Mouse (Mus musculus) kidney, postnatal 14 days (tissue): ENCODE data around the gene Tulp2.
A peak's percentile ranks its signal among the peaks of the same experiment; 100 is the strongest.
"Not testable (repeated sequence)": the region's sequence is repeated elsewhere in the genome, so short reads cannot be mapped to it uniquely, and the experiment has no call there.

Experiments used
- DNase-seq: peaks from one replicate; pipeline ENCODE4 v3.0.0; 2022; ENCODE audit warnings: mixed read lengths

The Tulp2 gene

GRCm38 (mm10) chr7:45522957-45523676, 41.4 kb downstream of the Tulp2 start:
- DNase-seq: no peak

- no peak for DNase-seq
Measured at GRCm38 (mm10) chr7:45523678-45524170, 42.0 kb downstream of the Tulp2 start.

- DNase-seq: peak; percentile 29
Measured at GRCm38 (mm10) chr7:45524841-45525621, 43.4 kb downstream of the Tulp2 start.

- DNase-seq: peak; percentile 96
Measured at GRCm38 (mm10) chr7:45525809-45526473, 44.3 kb downstream of the Tulp2 start, which contains the start of the genes Ppp1r15a and Plekha4. Ppp1r15a (minus strand) TSS chr7:45526268. Plekha4 (plus strand) TSS chr7:45526330.

- DNase-seq: peak; percentile 37
Measured at GRCm38 (mm10) chr7:45526474-45527120, 44.9 kb downstream of the Tulp2 start.

- DNase-seq: not testable (repeated sequence)
Measured at GRCm38 (mm10) chr7:45527169-45527568, 45.5 kb downstream of the Tulp2 start.

GRCm38 (mm10) chr7:45529461-45529860, 47.8 kb downstream of the Tulp2 start:
- DNase-seq: no peak

GRCm38 (mm10) chr7:45530643-45531042, 49.0 kb downstream of the Tulp2 start:
- no peak for DNase-seq

- DNase-seq: no peak
Measured at GRCm38 (mm10) chr7:45535676-45536075, 54.0 kb downstream of the Tulp2 start.

- DNase-seq: no peak
Measured at GRCm38 (mm10) chr7:45537602-45538001, 55.9 kb downstream of the Tulp2 start.

- DNase-seq: peak; percentile 74
Measured at GRCm38 (mm10) chr7:45538163-45539041, 56.7 kb downstream of the Tulp2 start.

GRCm38 (mm10) chr7:45539095-45539494, 57.4 kb downstream of the Tulp2 start:
- DNase-seq: no peak

GRCm38 (mm10) chr7:45540213-45540612, 58.5 kb downstream of the Tulp2 start:
- peak; percentile 50 for DNase-seq

- no peak for DNase-seq
Measured at GRCm38 (mm10) chr7:45544525-45544924, 62.8 kb downstream of the Tulp2 start.

- DNase-seq: no peak
Measured at GRCm38 (mm10) chr7:45549641-45550436, 68.2 kb downstream of the Tulp2 start.

GRCm38 (mm10) chr7:45550821-45551511, 69.3 kb downstream of the Tulp2 start:
- no peak for DNase-seq

GRCm38 (mm10) chr7:45551512-45551883, 69.8 kb downstream of the Tulp2 start:
- no peak for DNase-seq

GRCm38 (mm10) chr7:45553519-45553918, 71.8 kb downstream of the Tulp2 start:
- no peak for DNase-seq

GRCm38 (mm10) chr7:45553990-45554389, 72.3 kb downstream of the Tulp2 start:
- DNase-seq: no peak

- DNase-seq: peak; percentile 44
Measured at GRCm38 (mm10) chr7:45554744-45555143, 73.1 kb downstream of the Tulp2 start, which contains the start of gene Hsd17b14. Hsd17b14 (plus strand) TSS chr7:45554893.
